Mouse (Mus musculus) stomach, postnatal 0 days (tissue): ENCODE results near the gene Pla2g12b.

ENCODE experiments used
- CTCF ChIP-seq: IDR thresholded peaks from 2 replicates; pipeline ENCODE4 v1.5.1; 2016; ENCODE audit warnings: antibody characterized with exemption, low read depth, mild to moderate bottlenecking, moderate library complexity
- EP300 ChIP-seq: optimal IDR thresholded peaks from 2 replicates; pipeline ENCODE3; 2016; ENCODE audit warnings: antibody characterized with exemption

DNA sequence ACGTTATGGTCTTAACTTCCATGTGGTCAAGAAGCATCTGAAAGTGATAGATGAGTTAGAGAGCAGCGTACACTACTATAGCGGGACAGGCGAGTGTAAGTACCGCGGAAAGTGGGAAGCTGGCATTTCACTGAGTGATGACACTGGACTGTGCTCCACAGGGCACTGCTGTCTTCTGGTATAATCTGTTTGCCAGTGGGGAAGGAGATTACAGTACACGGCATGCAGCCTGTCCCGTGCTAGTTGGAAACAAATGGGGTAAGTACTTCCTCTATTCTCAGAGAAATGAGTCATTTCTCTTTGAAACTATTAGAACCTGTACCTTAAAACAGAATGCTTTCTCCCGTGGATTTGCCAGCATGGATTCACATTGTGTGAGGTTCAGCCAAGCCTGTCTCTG lies 34.0 kb upstream of the Pla2g12b start:
- TF ChIP-seq CTCF (no peak), EP300 (no peak)
